Mouse (Mus musculus): ENCODE results near the gene Serpina3a.

- TF ChIP-seq CTCF (conservative IDR thresholded peaks at IDR 0.05; ENCODE audit: low read length), result no peak
- TF ChIP-seq POU5F1 (IDR thresholded peaks at IDR 0.05; ENCODE audit: borderline replicate concordance, low read length), result no peak
- no peak for TF ChIP-seq NANOG (IDR thresholded peaks at IDR 0.05; ENCODE audit: borderline replicate concordance, low read length)
These were observed 47.5 kb upstream of the Serpina3a start for GRCm38 (mm10) chr12:104064996-104065395.
